Mouse (Mus musculus) heart, adult 2 months (tissue): ENCODE data around the gene Fa2h. TPM values are rescaled to one million over a fixed set of nuclear protein-coding genes. Genes with fewer than 3 reads are reported as not detected.
"Not testable (repeated sequence)": the region's sequence is repeated elsewhere in the genome, so short reads cannot be mapped to it uniquely, and the experiment has no call there.

ENCODE experiments used
- DNase-seq, 2 experiments: peaks; one replicate each; pipeline ENCODE4 v3.0.0; 2021
- H3K27ac ChIP-seq: fragments of 200-600 bp; 2 replicates; pipeline ENCODE4 v1.8.1; 2022
- H3K27me3 ChIP-seq: fragments of 200-500 bp; 2 replicates; pipeline ENCODE4 v1.6.1; 2012; ENCODE audit warnings: mild to moderate bottlenecking, low read length, inconsistent platforms, mixed read lengths; ENCODE audit not compliant: control insufficient read depth, insufficient read depth
- H3K36me3 ChIP-seq: fragments of 200-500 bp; 2 replicates; pipeline ENCODE4 v1.6.1; 2012; ENCODE audit warnings: low read length, inconsistent platforms; ENCODE audit not compliant: control insufficient read depth, insufficient read depth
- H3K4me1 ChIP-seq: fragments of 200-500 bp; 2 replicates; pipeline ENCODE4 v1.6.1; 2011; ENCODE audit warnings: low read length; ENCODE audit not compliant: control insufficient read depth, insufficient read depth
- H3K4me3 ChIP-seq: fragments of 200-600 bp; 2 replicates; pipeline ENCODE4 v1.8.1; 2022
- H3K79me2 ChIP-seq: fragments of 200-500 bp; replicated peaks from 2 replicates; pipeline ENCODE4 v1.6.1; 2012; ENCODE audit warnings: mild to moderate bottlenecking, inconsistent platforms, low read length, moderate library complexity, mixed read lengths; ENCODE audit not compliant: control insufficient read depth, insufficient read depth
- H3K9ac ChIP-seq: fragments of 200-500 bp; 2 replicates; pipeline ENCODE4 v1.6.1; 2012; ENCODE audit warnings: low read depth, mild to moderate bottlenecking, control low read depth, inconsistent platforms, low read length, mixed read lengths
- CTCF ChIP-seq: fragments of 200-600 bp; IDR thresholded peaks from 2 replicates; pipeline ENCODE4 v1.8.1; 2022; ENCODE audit warnings: antibody characterized with exemption, mild to moderate bottlenecking, moderate library complexity
- EP300 ChIP-seq: fragments of 200-500 bp; IDR thresholded peaks from 2 replicates; pipeline ENCODE4 v1.6.1; 2011; ENCODE audit warnings: low read depth, low read length, control low read depth; ENCODE audit not compliant: insufficient read depth
- POLR2A ChIP-seq: fragments of 200-500 bp; IDR thresholded peaks from 2 replicates; pipeline ENCODE4 v1.6.1; 2011; ENCODE audit warnings: mild to moderate bottlenecking, low read depth, low read length, control low read depth; ENCODE audit not compliant: insufficient read depth
- WGBS: fragments of 180-500 bp; shearing (Covaris S2); methylation state at CpG from one replicate; pipeline ENCODE4 v1.1.7; 2018; 5-methylcytosine and 5-hydroxymethylcytosine counted together
- intact Hi-C: fragments of 180-260 bp; cut with DNase I; formaldehyde crosslinking; loops from one replicate; pipeline ENCODE4 v1.15.1; 2025
- polyA plus RNA-seq: library from polyadenylated mRNA; depleted of rRNA; stranded (reverse); fragments of >200 nt; gene quantifications from 2 replicates; pipeline ENCODE4 v1.2.3, GENCODE M21; 2012
- total RNA-seq, 2 experiments: library from RNA; stranded (reverse); gene quantifications; 2 replicates each; pipeline ENCODE4 v1.2.3; 2021

Gene Fa2h
- total and polyA plus RNA-seq, 3 experiments = 0.18 to 0.29 TPM; not detected in 1

GRCm38 (mm10) chr8:111305031-111305730 is 88.4 kb downstream of the Fa2h start:
- no peak for TF ChIP-seq POLR2A
- intact Hi-C loops = no loop called here
- Histone ChIP-seq H3K27ac (no peak overlapping the region; the same call in 1 of the 2 replicates), H3K79me2 (no peaks in the 10 kb centered on the region), H3K9ac (no peak overlapping the region), H3K36me3 (no peaks in the 10 kb centered on the region), H3K27me3 (no peaks in the 10 kb centered on the region), H3K4me1 (no peaks in the 10 kb centered on the region), H3K4me3 (no peak overlapping the region)
- WGBS = 26% methylated on average over 5 of the region's 5 CpGs
- DNase-seq = peak; percentile 23 to 31

- TF ChIP-seq POLR2A (no peak), EP300 (no peak)
- Histone ChIP-seq H3K36me3 (no peaks in the 10 kb centered on the region), H3K9ac (no peak overlapping the region), H3K79me2 (0 out of 2 replicates have a peak, but pooled peaks cover 2% of the 10 kb centered on the region), H3K4me3 (no peak overlapping the region), H3K27ac (no peak overlapping the region), H3K4me1 (no peaks in the 10 kb centered on the region), H3K27me3 (no peaks in the 10 kb centered on the region)
- DNase-seq = no peak
- 91% methylated on average over 3 of the region's 3 CpGs for WGBS
- intact Hi-C loops = no loop called here
Measured at GRCm38 (mm10) chr8:111304359-111304758, 89.3 kb downstream of the Fa2h start.

DNA sequence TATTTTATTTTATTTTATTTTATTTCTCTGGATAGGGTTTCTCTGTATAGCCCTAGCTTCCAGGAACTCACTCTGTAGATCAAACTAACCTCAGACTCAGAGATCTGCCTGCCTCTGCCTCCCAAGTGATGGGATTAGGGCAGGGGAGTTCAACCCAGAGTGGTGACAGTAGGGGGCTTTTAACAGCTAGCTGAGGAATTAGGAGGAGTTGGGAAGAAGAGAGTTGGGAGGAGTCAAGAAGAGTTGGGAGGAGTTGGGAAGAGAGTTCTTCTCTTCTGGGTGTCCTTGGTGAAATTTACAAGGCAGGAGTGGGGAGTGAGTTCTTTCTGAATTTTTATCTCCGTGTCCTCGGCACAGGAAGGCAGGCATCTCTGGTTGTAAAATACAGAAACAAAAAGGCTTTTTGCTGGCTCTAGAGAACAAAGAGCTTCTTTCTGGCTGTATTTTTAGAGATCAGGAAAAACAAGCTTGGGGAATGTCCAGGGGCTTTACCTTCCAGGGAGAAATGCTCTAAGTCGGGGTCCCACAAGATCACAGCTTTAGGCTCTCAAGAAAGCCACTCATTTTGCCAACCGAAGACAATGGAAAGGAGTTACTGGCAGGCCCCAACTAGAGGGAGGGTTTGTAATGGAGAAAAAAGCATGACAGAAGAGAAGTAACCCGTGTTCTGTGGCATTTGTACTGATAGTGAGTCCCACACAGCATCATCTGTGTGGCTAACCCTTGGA is 90.4 kb downstream of the Fa2h start:
- intact Hi-C loops, H3K36me3 ChIP-seq: not testable (repeated sequence)

GRCm38 (mm10) chr8:111300597-111301546 is 92.8 kb downstream of the Fa2h start:
- H3K79me2 ChIP-seq = 0 out of 2 replicates have a peak, but pooled peaks cover 2% of the 10 kb centered on the region
- 56% methylated on average over 11 of the region's 11 CpGs for WGBS
- H3K9ac ChIP-seq = no peak overlapping the region
- intact Hi-C loops = no loop called here
- peak in 1 of 2 experiments; percentile 25 for DNase-seq
- TF ChIP-seq CTCF = peak; percentile 56
- TF ChIP-seq POLR2A = no peak
- H3K4me3 ChIP-seq = peak overlapping the region; percentile 11; the same call in 1 of the 2 replicates
- peaks cover 10% of the 10 kb centered on the region for H3K36me3 ChIP-seq
- no peaks in the 10 kb centered on the region for H3K4me1 ChIP-seq
- no peak overlapping the region for H3K27ac ChIP-seq
- no peaks in the 10 kb centered on the region for H3K27me3 ChIP-seq

More for the DNA sequence above, 90.4 kb downstream of the Fa2h start:
- WGBS = 66% methylated on average over 5 of the region's 5 CpGs
- not testable (repeated sequence) for H3K4me3 ChIP-seq, DNase-seq, H3K4me1 ChIP-seq, H3K9ac ChIP-seq, H3K79me2 ChIP-seq, H3K27ac ChIP-seq, H3K27me3 ChIP-seq

GRCm38 (mm10) chr8:111299821-111300568 is 93.6 kb downstream of the Fa2h start, which contains the start of gene Rfwd3:
Gene Rfwd3 (minus strand): TSS chr8:111300222.
- peak; percentile 95 to 98 for DNase-seq
- intact Hi-C loops = loop anchor here (2.0 kb wide), 1 partner anchor 41 kb away; the partner anchor contains the start of gene Glg1
- H3K4me3 ChIP-seq = peak within 1 kb of the TSS; percentile 86
- TF ChIP-seq CTCF = peak; percentile 42
- no peak for TF ChIP-seq EP300
- peak; percentile 84 for TF ChIP-seq POLR2A
- H3K79me2 ChIP-seq = 0 out of 2 replicates have a peak, but pooled peaks cover 2% of the 10 kb centered on the region
- peak within 1 kb of the TSS; percentile 94 for H3K9ac ChIP-seq
- no peaks in the 10 kb centered on the region for H3K27me3 ChIP-seq
- no peaks in the 10 kb centered on the region for H3K4me1 ChIP-seq
- H3K36me3 ChIP-seq = peaks cover 13% of the 10 kb centered on the region
- H3K27ac ChIP-seq = peak within 1 kb of the TSS; percentile 93
- WGBS = under 1% methylated on average over 67 of the region's 67 CpGs
